Mouse (Mus musculus) forebrain, embryonic 11.5 days (tissue): ENCODE results near the gene Arhgap31. TPM values are rescaled to one million over a fixed set of nuclear protein-coding genes. Genes with fewer than 3 reads are reported as not detected.

Source experiments
- ATAC-seq: fragments of 200-750 bp; cut with Nextera tagmentation; replicated peaks from 2 replicates; pipeline ENCODE4 v1.8.0; 2017; ENCODE audit warnings: moderate TSS enrichment; ENCODE audit not compliant: low FRiP score
- DNase-seq: peaks from one replicate; pipeline ENCODE4 v3.0.0-alpha.2; 2017; ENCODE audit warnings: low spot score
- H3K27ac ChIP-seq: fragments of 300-500 bp; sonication (generic); 2 replicates; pipeline ENCODE4 v1.5.1; 2014; ENCODE audit warnings: low read depth, low read length
- H3K27me3 ChIP-seq: fragments of 300-500 bp; sonication (generic); 2 replicates; pipeline ENCODE4 v1.6.1; 2014; ENCODE audit warnings: mild to moderate bottlenecking, low read length, mixed read lengths; ENCODE audit not compliant: control insufficient read depth, insufficient read depth
- H3K36me3 ChIP-seq: fragments of 300-500 bp; sonication (generic); 2 replicates; pipeline ENCODE4 v1.6.1; 2014; ENCODE audit warnings: mild to moderate bottlenecking, low read length, moderate library complexity, mixed read lengths; ENCODE audit not compliant: control insufficient read depth, insufficient read depth
- H3K4me1 ChIP-seq: fragments of 300-500 bp; sonication (generic); replicated peaks from 2 replicates; pipeline ENCODE4 v1.6.1; 2014; ENCODE audit warnings: low read length, mixed read lengths; ENCODE audit not compliant: control insufficient read depth, insufficient read depth
- H3K4me2 ChIP-seq: fragments of 300-500 bp; sonication (generic); 2 replicates; pipeline ENCODE4 v1.6.1; 2014; ENCODE audit warnings: low read depth, mild to moderate bottlenecking, low read length, moderate library complexity, mixed read lengths; ENCODE audit not compliant: severe bottlenecking
- H3K4me3 ChIP-seq: fragments of 300-500 bp; sonication (generic); 2 replicates; pipeline ENCODE4 v1.5.1; 2014; ENCODE audit warnings: low read depth, low read length
- H3K9ac ChIP-seq: fragments of 300-500 bp; sonication (generic); 2 replicates; pipeline ENCODE4 v1.6.1; 2014; ENCODE audit warnings: low read length
- H3K9me3 ChIP-seq: fragments of 300-500 bp; sonication (generic); 2 replicates; pipeline ENCODE4 v1.6.1; 2016; ENCODE audit warnings: low read length, mixed read lengths; ENCODE audit not compliant: control insufficient read depth
- WGBS: fragments of 180-500 bp; shearing (Covaris S2); extraction: QIAGEN DNeasy Blood & Tissue Kit; methylation state at CpG from one replicate; pipeline ENCODE4 v1.1.7; 2014; 5-methylcytosine and 5-hydroxymethylcytosine counted together
- polyA plus RNA-seq: library from polyadenylated mRNA; unstranded; fragments of >200 nt; fragmentation: Nextera tagmentation; extraction: Ambion mirVana; gene quantifications from 2 replicates; pipeline ENCODE4 v1.2.1, GENCODE M21; 2014

The Arhgap31 gene
- polyA plus RNA-seq, result 9.2 and 10.8 TPM in 2 replicates

DNA sequence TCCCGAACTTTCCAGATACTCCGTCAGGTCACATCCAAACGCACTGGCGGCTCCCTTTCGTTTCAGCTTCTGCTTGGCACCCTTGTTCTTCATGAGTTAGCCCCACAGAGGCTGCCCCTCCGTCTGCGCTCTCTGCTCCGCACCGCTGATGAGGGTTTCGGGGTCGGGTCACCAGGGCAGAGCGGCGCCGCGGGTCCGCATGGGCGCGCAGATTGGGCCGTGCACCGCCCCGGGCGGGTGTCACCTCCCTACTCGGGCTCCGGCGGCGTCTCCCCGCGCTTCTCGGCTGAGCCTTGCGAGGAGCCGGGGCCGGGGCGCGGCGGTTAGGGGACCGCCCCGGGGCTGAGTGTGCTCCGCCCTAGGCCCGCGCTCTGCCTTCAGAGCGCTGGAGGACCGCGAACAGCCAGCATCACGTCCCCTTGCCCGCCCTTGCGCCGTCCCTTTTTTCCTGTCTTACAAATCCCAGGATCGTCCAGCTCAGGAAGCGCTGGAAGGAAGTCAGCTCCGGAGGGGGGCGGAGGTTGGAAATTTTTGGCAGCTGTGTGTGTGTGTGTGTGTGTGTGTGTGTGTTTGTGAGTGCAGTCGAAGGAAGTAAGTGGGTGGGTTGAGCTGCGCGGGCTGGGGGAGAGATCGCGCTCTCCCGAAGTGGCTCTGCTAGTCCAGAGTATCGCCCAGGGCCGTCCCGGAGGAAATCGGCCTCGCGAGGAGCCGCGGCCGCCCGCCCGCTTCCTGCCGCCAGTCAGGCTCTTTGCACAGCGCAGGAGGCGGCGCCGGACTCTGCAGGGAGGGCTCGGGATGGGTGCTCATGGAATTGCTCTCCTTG lies at the start of gene Arhgap31:
Arhgap31 (minus strand) TSS at position 694 of the 823 bp plus-strand sequence.
- no peaks in the 10 kb centered on the region for H3K36me3 ChIP-seq
- no peaks in the 10 kb centered on the region for H3K27me3 ChIP-seq
- H3K4me1 ChIP-seq, result peaks cover 2% of the 10 kb centered on the region; the same call in 1 of the 2 replicates
- H3K27ac ChIP-seq, result peak within 1 kb of the TSS; percentile 50
- H3K4me2 ChIP-seq, result peak within 1 kb of the TSS; percentile 90
- H3K4me3 ChIP-seq, result peak within 1 kb of the TSS; percentile 58
- peak within 1 kb of the TSS; percentile 78 for H3K9ac ChIP-seq
- DNase-seq (peak; percentile 85), ATAC-seq (peak; percentile 91)
- no peaks in the 10 kb centered on the region for H3K9me3 ChIP-seq
- WGBS, result under 1% methylated on average over 69 of the region's 74 CpGs

DNA sequence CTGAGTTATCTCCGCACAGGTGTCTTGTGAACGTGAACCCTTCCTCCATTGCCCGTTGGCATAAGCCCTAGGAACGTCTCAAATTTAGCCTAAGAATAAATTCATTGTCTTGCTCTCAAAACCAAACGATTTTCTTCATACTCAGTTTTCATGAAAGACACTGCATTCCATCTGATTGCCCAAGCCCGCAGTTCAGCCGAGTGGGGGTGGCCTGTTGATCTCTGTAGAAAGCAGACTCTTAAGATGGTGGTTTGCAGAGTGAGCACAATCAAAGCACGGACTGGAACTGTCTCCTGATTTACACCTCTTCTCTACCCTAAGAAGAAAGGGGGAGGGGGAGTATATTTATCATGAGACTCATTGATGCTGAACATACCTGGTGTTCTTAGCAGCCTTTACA lies 49.3 kb upstream of the Arhgap31 start:
- Histone ChIP-seq H3K4me3 (no peak overlapping the region), H3K9me3 (no peaks in the 10 kb centered on the region), H3K27ac (no peak overlapping the region), H3K36me3 (no peaks in the 10 kb centered on the region), H3K4me2 (no peak overlapping the region), H3K4me1 (no peaks in the 10 kb centered on the region), H3K9ac (no peak overlapping the region), H3K27me3 (no peaks in the 10 kb centered on the region)
- DNase-seq, result no peak
- ATAC-seq, result no peak
- 91% methylated on average over 8 of the region's 8 CpGs for WGBS

DNA sequence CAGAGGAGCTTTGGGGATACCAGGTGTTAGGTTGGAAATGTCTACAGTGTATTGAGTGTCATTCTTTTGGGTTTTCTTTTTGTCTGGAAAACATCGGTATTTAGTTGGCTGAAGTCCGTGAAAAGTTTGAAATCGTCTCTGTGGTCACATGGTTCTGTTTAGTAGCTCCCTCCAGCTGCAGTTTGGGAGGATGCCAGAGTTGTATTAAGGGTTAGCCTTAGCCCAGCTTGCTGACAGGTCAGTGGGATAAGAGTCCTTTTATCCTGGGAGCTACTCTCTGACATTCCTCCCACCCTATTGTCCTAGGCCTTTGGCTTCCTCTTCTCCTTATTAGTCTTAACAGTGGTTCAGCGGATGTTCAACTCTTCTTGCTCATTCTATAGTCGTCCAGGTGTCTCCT lies 48.9 kb upstream of the Arhgap31 start:
- ATAC-seq (no peak), DNase-seq (no peak)
- 89% methylated on average over 5 of the region's 5 CpGs for WGBS
- no peak overlapping the region for H3K9ac ChIP-seq
- H3K27me3 ChIP-seq, result no peaks in the 10 kb centered on the region
- no peaks in the 10 kb centered on the region for H3K9me3 ChIP-seq
- no peak overlapping the region for H3K4me2 ChIP-seq
- H3K4me1 ChIP-seq, result no peaks in the 10 kb centered on the region
- H3K27ac ChIP-seq, result no peak overlapping the region
- H3K36me3 ChIP-seq, result no peaks in the 10 kb centered on the region
- no peak overlapping the region for H3K4me3 ChIP-seq

DNA sequence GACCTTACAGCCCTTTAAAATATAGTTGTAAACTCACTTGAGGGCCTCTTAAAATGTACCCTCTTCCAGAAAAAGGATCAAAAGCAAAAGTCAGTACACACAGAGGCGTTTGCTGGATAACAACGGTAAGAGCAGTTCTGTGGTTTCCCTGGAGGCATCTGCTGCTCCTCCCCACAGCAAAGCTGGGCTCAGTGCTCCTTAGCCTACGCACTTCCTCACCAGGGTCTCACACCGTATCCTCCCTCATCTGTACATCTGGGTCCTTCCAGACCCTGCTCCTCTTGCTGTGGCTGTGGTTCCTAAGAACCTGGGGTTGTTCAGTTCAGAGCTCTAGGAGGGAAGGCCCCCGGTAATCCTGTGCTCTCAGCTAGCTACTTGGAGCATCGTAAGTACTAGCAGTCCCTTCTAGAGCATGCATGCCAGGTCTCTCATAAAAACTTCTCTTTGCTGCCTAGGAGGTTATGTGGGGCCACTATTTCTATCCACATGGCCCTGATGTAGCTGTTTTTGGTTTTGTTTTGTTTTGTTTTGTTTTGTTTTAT lies 47.8 kb upstream of the Arhgap31 start:
- no peak for DNase-seq
- Histone ChIP-seq H3K27me3 (no peaks in the 10 kb centered on the region), H3K9me3 (no peaks in the 10 kb centered on the region), H3K36me3 (no peaks in the 10 kb centered on the region), H3K27ac (no peak overlapping the region), H3K9ac (no peak overlapping the region), H3K4me2 (no peak overlapping the region), H3K4me1 (no peaks in the 10 kb centered on the region), H3K4me3 (no peak overlapping the region)
- ATAC-seq, result no peak
- 88% methylated on average over 6 of the region's 6 CpGs for WGBS

- H3K27me3 ChIP-seq, result no peaks in the 10 kb centered on the region
- no peak for DNase-seq
These were observed 47.2 kb upstream of the Arhgap31 start for GRCm38 (mm10) chr16:38760239-38760638.

GRCm38 (mm10) chr16:38758104-38758861 lies 45.2 kb upstream of the Arhgap31 start:
- Histone ChIP-seq H3K36me3 (no peaks in the 10 kb centered on the region), H3K27me3 (no peaks in the 10 kb centered on the region), H3K27ac (no peak overlapping the region), H3K4me1 (no peaks in the 10 kb centered on the region), H3K9ac (no peak overlapping the region), H3K4me2 (no peak overlapping the region), H3K4me3 (no peak overlapping the region), H3K9me3 (no peaks in the 10 kb centered on the region)
- WGBS, result 84% methylated on average over 12 of the region's 12 CpGs
- no peak for ATAC-seq
- no peak for DNase-seq

More at GRCm38 (mm10) chr16:38760239-38760638, 47.2 kb upstream of the Arhgap31 start:
- no peaks in the 10 kb centered on the region for H3K9me3 ChIP-seq
- no peaks in the 10 kb centered on the region for H3K4me1 ChIP-seq
- no peak overlapping the region for H3K4me3 ChIP-seq
- no peak for ATAC-seq
- H3K27ac ChIP-seq, result no peak overlapping the region
- no peak overlapping the region for H3K9ac ChIP-seq
- H3K36me3 ChIP-seq, result no peaks in the 10 kb centered on the region
- 95% methylated on average over 5 of the region's 5 CpGs for WGBS
- H3K4me2 ChIP-seq, result no peak overlapping the region

- no peak for DNase-seq
- Histone ChIP-seq H3K27ac (no peak overlapping the region), H3K9ac (no peak overlapping the region), H3K9me3 (no peaks in the 10 kb centered on the region), H3K4me2 (no peak overlapping the region), H3K27me3 (no peaks in the 10 kb centered on the region), H3K4me1 (0 out of 2 replicates have a peak, but pooled peaks cover 2% of the 10 kb centered on the region), H3K4me3 (no peak overlapping the region), H3K36me3 (no peaks in the 10 kb centered on the region)
- WGBS, result 95% methylated on average over 19 of the region's 19 CpGs
- ATAC-seq, result no peak
These were observed 44.6 kb upstream of the Arhgap31 start for GRCm38 (mm10) chr16:38757626-38758025.

DNA sequence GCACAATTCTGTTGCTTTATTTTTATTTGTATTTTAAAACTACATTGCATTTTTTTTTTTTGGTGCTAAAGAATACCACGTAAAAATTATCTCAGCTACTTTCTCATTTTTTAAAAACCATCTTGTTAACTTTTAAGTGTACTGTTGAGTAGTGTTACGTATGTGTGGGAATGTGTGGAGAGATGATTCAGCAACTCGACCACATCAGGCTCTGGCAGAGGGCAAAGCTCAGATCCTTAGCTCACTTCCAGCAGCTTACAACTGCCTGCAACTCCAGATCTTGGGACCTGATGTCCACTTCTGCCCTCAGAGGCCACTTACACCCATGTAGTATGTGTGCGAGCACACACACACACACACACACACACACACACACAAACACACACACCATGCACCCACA lies 43.5 kb upstream of the Arhgap31 start:
- no peak for DNase-seq
- no peak for ATAC-seq
- WGBS, result 93% methylated on average over 4 of the region's 4 CpGs

More for the DNA sequence above, 43.5 kb upstream of the Arhgap31 start:
- no peak overlapping the region for H3K4me2 ChIP-seq
- H3K9me3 ChIP-seq, result no peaks in the 10 kb centered on the region
- H3K4me1 ChIP-seq, result 0 out of 2 replicates have a peak, but pooled peaks cover 2% of the 10 kb centered on the region
- no peaks in the 10 kb centered on the region for H3K36me3 ChIP-seq
- no peak overlapping the region for H3K27ac ChIP-seq
- H3K27me3 ChIP-seq, result no peaks in the 10 kb centered on the region
- H3K4me3 ChIP-seq, result no peak overlapping the region
- no peak overlapping the region for H3K9ac ChIP-seq
